Mouse (Mus musculus) E14TG2a.4 (cell line): ENCODE measurements around the gene Rnft2.

Experiments
- H3K27me3 ChIP-seq: 2 replicates; pipeline ENCODE4 v1.6.1; 2014; ENCODE audit warnings: low read length, control low read depth; ENCODE audit not compliant: insufficient read depth
- H3K36me3 ChIP-seq: 2 replicates; pipeline ENCODE4 v1.6.1; 2014; ENCODE audit warnings: low read length, control low read depth; ENCODE audit not compliant: insufficient read depth
- H3K4me1 ChIP-seq: replicated peaks from 2 replicates; pipeline ENCODE4 v1.6.1; 2014; ENCODE audit warnings: low read depth, low read length, control low read depth
- H3K4me3 ChIP-seq: replicated peaks from 2 replicates; pipeline ENCODE4 v1.5.1; 2014; ENCODE audit warnings: mild to moderate bottlenecking, low read length
- H3K9me3 ChIP-seq: 2 replicates; pipeline ENCODE4 v1.6.1; 2014; ENCODE audit warnings: low read length, control low read depth
- CTCF ChIP-seq: conservative IDR thresholded peaks from 2 replicates; pipeline ENCODE4 v1.5.1; 2014; ENCODE audit warnings: low read length
- NANOG ChIP-seq: IDR thresholded peaks from 2 replicates; pipeline ENCODE4 v1.6.1; 2014; ENCODE audit warnings: borderline replicate concordance, low read length, mixed read lengths
- POU5F1 ChIP-seq: IDR thresholded peaks from 2 replicates; pipeline ENCODE4 v1.6.1; 2014; ENCODE audit warnings: low read length, borderline replicate concordance

Gene Rnft2

DNA sequence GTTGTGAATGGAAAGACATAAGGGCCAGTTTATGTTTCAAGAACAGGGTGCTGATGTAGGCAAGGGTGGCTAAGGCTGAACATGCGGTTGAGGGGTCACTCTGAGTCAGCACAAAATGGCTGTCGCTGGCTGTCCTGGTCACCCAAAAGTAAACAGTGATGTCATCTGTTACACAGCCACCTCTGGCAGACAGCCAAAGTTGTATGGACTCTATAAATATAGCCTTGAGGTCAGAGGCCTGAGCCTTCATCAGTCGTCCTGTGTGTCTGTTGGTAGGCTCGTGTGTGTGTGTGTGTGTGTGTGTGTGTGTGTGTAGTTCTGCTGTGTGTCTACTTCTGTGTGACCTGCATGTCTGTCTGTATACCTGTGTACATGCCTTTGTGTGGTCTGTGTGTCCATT, 87.9 kb downstream of the Rnft2 start:
- no peak overlapping the region for H3K4me3 ChIP-seq
- TF ChIP-seq CTCF (no peak), POU5F1 (no peak), NANOG (no peak)
- H3K9me3 ChIP-seq, result no peaks in the 10 kb centered on the region
- peaks cover 4% of the 10 kb centered on the region for H3K27me3 ChIP-seq
- peaks cover 13% of the 10 kb centered on the region for H3K36me3 ChIP-seq
- peaks cover 28% of the 10 kb centered on the region for H3K4me1 ChIP-seq

DNA sequence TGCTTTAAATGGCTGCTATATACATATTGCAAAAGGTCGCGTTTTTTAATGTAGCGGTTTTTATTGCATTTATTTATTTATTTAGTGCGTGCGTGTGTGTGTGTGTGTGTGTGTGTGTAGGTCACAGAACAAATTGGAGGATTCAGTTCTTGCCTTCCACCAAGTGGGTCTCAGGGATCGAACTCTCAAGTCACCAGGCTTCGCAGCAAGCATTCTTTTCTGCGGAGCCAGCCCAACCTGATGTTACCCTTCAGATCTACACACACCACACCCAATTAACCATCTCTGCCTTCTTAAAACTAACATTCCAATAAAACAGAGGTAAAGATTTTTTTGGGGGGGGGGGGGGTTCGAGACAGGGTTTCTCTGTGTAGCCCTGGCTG, 89.4 kb downstream of the Rnft2 start:
- Histone ChIP-seq H3K27me3 (no peaks in the 10 kb centered on the region), H3K4me1 (peaks cover 15% of the 10 kb centered on the region), H3K9me3 (no peaks in the 10 kb centered on the region), H3K4me3 (peak overlapping the region; percentile 92), H3K36me3 (peaks cover 20% of the 10 kb centered on the region)
- no peak for TF ChIP-seq NANOG

DNA sequence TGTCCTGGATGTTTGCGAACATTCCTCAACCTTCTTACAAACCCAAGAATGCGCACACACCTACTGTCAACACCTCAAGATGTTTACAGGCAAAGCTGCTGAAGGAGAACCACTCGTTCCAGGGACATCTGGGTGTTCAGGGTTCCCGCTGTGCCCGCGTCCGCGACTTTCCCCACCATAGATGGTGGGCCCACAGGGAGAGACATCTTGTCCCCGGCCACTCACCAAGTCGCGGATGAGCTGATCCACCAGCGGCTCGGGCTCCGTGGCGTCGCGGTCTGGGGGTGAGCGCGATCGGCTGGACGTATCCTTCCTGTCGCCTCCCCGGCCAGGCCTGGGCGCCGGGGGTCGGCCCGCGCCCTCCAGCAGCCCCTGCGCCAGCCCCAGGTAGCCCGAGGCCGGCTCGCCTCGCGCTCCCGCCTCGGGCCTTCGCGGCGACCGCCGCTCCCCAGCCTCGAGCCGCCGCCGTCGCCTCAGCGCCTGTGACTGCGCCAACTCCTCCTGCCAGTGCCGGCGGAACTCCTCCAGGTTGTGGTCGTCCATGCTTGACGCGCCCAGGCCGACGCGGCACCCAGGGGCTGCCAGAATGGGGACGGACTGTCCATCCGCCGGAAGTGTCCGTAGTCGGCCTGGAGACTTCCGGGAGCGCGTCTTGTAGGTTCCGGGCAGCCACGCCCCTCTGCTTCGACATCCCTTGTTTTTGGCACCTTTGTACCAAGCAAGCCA, 89.9 kb downstream of the Rnft2 start, which contains the start of gene Fbxw8:
Gene Fbxw8 (minus strand): TSS at position 626 of the 726 bp plus-strand sequence.
- TF ChIP-seq CTCF (no peak), NANOG (no peak), POU5F1 (0 out of 2 replicates have a peak, but pooled peaks have one; percentile 10)
- Histone ChIP-seq H3K27me3 (no peaks in the 10 kb centered on the region), H3K36me3 (peaks cover 25% of the 10 kb centered on the region), H3K4me1 (peaks cover 9% of the 10 kb centered on the region), H3K4me3 (peak within 1 kb of the TSS; percentile 92), H3K9me3 (no peaks in the 10 kb centered on the region)

- Histone ChIP-seq H3K4me3 (no peak overlapping the region), H3K27me3 (no peaks in the 10 kb centered on the region), H3K36me3 (peaks cover 48% of the 10 kb centered on the region), H3K9me3 (no peaks in the 10 kb centered on the region), H3K4me1 (peaks cover 21% of the 10 kb centered on the region)
- no peak for TF ChIP-seq NANOG
- TF ChIP-seq CTCF, result no peak
- no peak for TF ChIP-seq POU5F1
Observed at GRCm38 (mm10) chr5:118149711-118150110, 95.2 kb downstream of the Rnft2 start.

GRCm38 (mm10) chr5:118147264-118147663, 97.7 kb downstream of the Rnft2 start:
- no peak for TF ChIP-seq CTCF
- TF ChIP-seq NANOG, result no peak
- TF ChIP-seq POU5F1, result no peak

DNA sequence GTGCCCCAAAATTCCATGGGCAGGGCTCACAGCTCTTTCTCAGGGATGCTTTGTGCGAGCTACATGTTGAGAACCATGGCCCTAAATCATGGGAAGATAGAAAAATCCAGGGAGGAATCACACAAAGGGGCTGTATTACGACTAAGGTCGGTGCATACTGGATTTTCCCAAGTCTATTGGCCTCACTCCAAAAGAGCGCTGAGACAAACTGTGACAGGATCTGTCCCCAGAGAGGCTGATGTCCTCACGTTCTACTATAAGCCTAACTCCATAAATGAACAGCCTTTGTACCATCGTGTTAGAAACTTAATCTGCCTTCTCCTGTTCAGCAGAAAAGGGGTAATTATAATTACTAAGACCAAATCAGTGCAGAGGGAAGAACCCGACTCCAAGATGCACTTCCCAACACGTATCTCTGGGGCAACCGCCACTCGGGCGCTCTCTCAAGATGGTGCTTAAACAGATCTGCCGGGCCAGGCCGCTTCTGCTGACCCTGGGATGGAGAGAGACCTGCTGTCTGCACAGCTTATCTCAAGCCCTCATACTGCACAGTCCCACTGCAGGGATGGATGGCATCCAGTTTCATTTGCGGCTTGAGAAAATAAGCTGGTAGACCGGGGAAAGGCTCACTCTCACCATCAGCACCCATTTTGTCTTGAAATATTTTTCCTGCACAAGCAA, 98.8 kb downstream of the Rnft2 start:
- no peak for TF ChIP-seq CTCF
- TF ChIP-seq POU5F1, result no peak
- TF ChIP-seq NANOG, result no peak
- H3K36me3 ChIP-seq, result peaks cover 56% of the 10 kb centered on the region
- H3K4me3 ChIP-seq, result no peak overlapping the region
- no peaks in the 10 kb centered on the region for H3K9me3 ChIP-seq
- H3K4me1 ChIP-seq, result peaks cover 20% of the 10 kb centered on the region
- H3K27me3 ChIP-seq, result no peaks in the 10 kb centered on the region

More at GRCm38 (mm10) chr5:118147264-118147663, 97.7 kb downstream of the Rnft2 start:
- no peaks in the 10 kb centered on the region for H3K9me3 ChIP-seq
- H3K4me1 ChIP-seq, result peaks cover 20% of the 10 kb centered on the region
- H3K36me3 ChIP-seq, result peaks cover 52% of the 10 kb centered on the region
- H3K4me3 ChIP-seq, result no peak overlapping the region
- no peaks in the 10 kb centered on the region for H3K27me3 ChIP-seq

DNA sequence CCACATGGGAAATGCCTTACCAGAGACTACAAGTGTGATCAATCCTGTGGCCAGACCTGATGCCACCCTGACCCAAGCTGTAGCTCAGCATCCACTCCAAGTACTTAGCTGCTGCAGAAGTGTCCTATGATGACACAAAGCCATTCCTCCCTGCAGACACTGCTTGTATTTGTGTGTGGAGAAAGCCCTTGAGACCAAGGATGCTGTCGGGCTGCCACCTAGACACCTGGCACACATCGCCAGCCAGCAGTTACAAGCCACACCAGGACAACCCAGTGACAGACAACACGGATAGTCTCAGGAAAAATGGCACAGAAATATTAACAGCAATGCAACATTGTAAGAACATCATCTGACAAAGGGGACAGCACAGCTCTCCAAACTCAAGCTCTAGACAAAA, 99.5 kb downstream of the Rnft2 start:
- no peak for TF ChIP-seq CTCF
- no peak for TF ChIP-seq NANOG
- no peak for TF ChIP-seq POU5F1

GRCm38 (mm10) chr5:118144770-118145169, 100.1 kb downstream of the Rnft2 start:
- TF ChIP-seq NANOG (no peak), CTCF (no peak), POU5F1 (no peak)

More for the DNA sequence above, 99.5 kb downstream of the Rnft2 start:
- Histone ChIP-seq H3K27me3 (no peaks in the 10 kb centered on the region), H3K4me3 (no peak overlapping the region), H3K9me3 (no peaks in the 10 kb centered on the region), H3K4me1 (peaks cover 20% of the 10 kb centered on the region), H3K36me3 (peaks cover 58% of the 10 kb centered on the region)

GRCm38 (mm10) chr5:118144327-118144726, 100.6 kb downstream of the Rnft2 start:
- H3K9me3 ChIP-seq, result no peaks in the 10 kb centered on the region
- peaks cover 20% of the 10 kb centered on the region for H3K4me1 ChIP-seq
- TF ChIP-seq CTCF (no peak), NANOG (no peak), POU5F1 (no peak)
- H3K36me3 ChIP-seq, result peaks cover 58% of the 10 kb centered on the region
- no peaks in the 10 kb centered on the region for H3K27me3 ChIP-seq
- H3K4me3 ChIP-seq, result no peak overlapping the region

More at GRCm38 (mm10) chr5:118144770-118145169, 100.1 kb downstream of the Rnft2 start:
- Histone ChIP-seq H3K36me3 (peaks cover 58% of the 10 kb centered on the region), H3K4me1 (peaks cover 20% of the 10 kb centered on the region), H3K27me3 (no peaks in the 10 kb centered on the region), H3K9me3 (no peaks in the 10 kb centered on the region), H3K4me3 (no peak overlapping the region)
